Mouse (Mus musculus): Measurements from ENCODE around the gene Dnajc5. TPM values are rescaled to one million over a fixed set of nuclear protein-coding genes. Genes with fewer than 3 reads are reported as not detected.
A peak's percentile ranks its signal among the peaks of the same experiment; 100 is the strongest.

Gene Dnajc5
- polyA plus RNA-seq, 1 experiment from 2014 or later = 97.1 TPM

GRCm38 (mm10) chr2:181580131-181580772 lies 60.0 kb downstream of the Dnajc5 start:
- WGBS = 90% methylated on average over 5 of the region's 5 CpGs
- H3K9ac ChIP-seq (ENCODE audit: low read depth, low read length) = no peak overlapping the region
- no peak for ATAC-seq (ENCODE audit: low FRiP score)
- peaks cover 7% of the 10 kb centered on the region for H3K36me3 ChIP-seq (ENCODE audit: control insufficient read depth, insufficient read depth, low read length)
- 0 out of 2 replicates have a peak, but pooled peaks cover 2% of the 10 kb centered on the region for H3K4me1 ChIP-seq (replicated peaks; ENCODE audit: control insufficient read depth, insufficient read depth, low read length)
- no peak for DNase-seq (ENCODE audit: low spot score)
- H3K4me3 ChIP-seq (ENCODE audit: low read depth, low read length) = peak overlapping the region; percentile 79
- H3K27me3 ChIP-seq (ENCODE audit: control insufficient read depth, insufficient read depth, low read length) = no peaks in the 10 kb centered on the region
- no peak overlapping the region for H3K27ac ChIP-seq (ENCODE audit: low read depth, low read length)
- H3K4me2 ChIP-seq (replicated peaks; ENCODE audit: low read depth, low read length) = peak overlapping the region; percentile 94
- no peaks in the 10 kb centered on the region for H3K9me3 ChIP-seq (ENCODE audit: control insufficient read depth, low read length)

GRCm38 (mm10) chr2:181581016-181581401 lies 60.7 kb downstream of the Dnajc5 start:
- H3K9ac ChIP-seq (ENCODE audit: low read depth, low read length) = peak overlapping the region; percentile 95
- H3K36me3 ChIP-seq (ENCODE audit: control insufficient read depth, insufficient read depth, low read length) = peaks cover 10% of the 10 kb centered on the region
- ATAC-seq (ENCODE audit: low FRiP score) (peak; percentile 76), DNase-seq (ENCODE audit: low spot score) (peak; percentile 94)
- H3K9me3 ChIP-seq (ENCODE audit: control insufficient read depth, low read length) = no peaks in the 10 kb centered on the region
- 0 out of 2 replicates have a peak, but pooled peaks cover 2% of the 10 kb centered on the region for H3K4me1 ChIP-seq (replicated peaks; ENCODE audit: control insufficient read depth, insufficient read depth, low read length)
- H3K27ac ChIP-seq (ENCODE audit: low read depth, low read length) = peak overlapping the region; percentile 84
- peak overlapping the region; percentile 94 for H3K4me2 ChIP-seq (replicated peaks; ENCODE audit: low read depth, low read length)
- H3K4me3 ChIP-seq (ENCODE audit: low read depth, low read length) = peak overlapping the region; percentile 79
- H3K27me3 ChIP-seq (ENCODE audit: control insufficient read depth, insufficient read depth, low read length) = no peaks in the 10 kb centered on the region
- under 1% methylated on average over 11 of the region's 11 CpGs for WGBS

GRCm38 (mm10) chr2:181581402-181582120 lies 61.3 kb downstream of the Dnajc5 start:
- Histone ChIP-seq H3K27ac (ENCODE audit: low read depth, low read length) (peak overlapping the region; percentile 84), H3K9ac (ENCODE audit: low read depth, low read length) (peak overlapping the region; percentile 95), H3K4me2 (replicated peaks; ENCODE audit: low read depth, low read length) (peak overlapping the region; percentile 94), H3K27me3 (ENCODE audit: control insufficient read depth, insufficient read depth, low read length) (no peaks in the 10 kb centered on the region), H3K4me3 (ENCODE audit: low read depth, low read length) (peak overlapping the region; percentile 79), H3K36me3 (ENCODE audit: control insufficient read depth, insufficient read depth, low read length) (peaks cover 12% of the 10 kb centered on the region), H3K9me3 (ENCODE audit: control insufficient read depth, low read length) (no peaks in the 10 kb centered on the region), H3K4me1 (replicated peaks; ENCODE audit: control insufficient read depth, insufficient read depth, low read length) (0 out of 2 replicates have a peak, but pooled peaks cover 2% of the 10 kb centered on the region)
- ATAC-seq (ENCODE audit: low FRiP score) (peak; percentile 86), DNase-seq (ENCODE audit: low spot score) (peak; percentile 87)
- WGBS = under 1% methylated on average over 49 of the region's 49 CpGs

- Histone ChIP-seq H3K27me3 (ENCODE audit: control insufficient read depth, insufficient read depth, low read length) (no peaks in the 10 kb centered on the region), H3K36me3 (ENCODE audit: control insufficient read depth, insufficient read depth, low read length) (peaks cover 12% of the 10 kb centered on the region), H3K4me3 (ENCODE audit: low read depth, low read length) (no peak overlapping the region), H3K4me2 (replicated peaks; ENCODE audit: low read depth, low read length) (no peak overlapping the region), H3K9ac (ENCODE audit: low read depth, low read length) (no peak overlapping the region), H3K4me1 (replicated peaks; ENCODE audit: control insufficient read depth, insufficient read depth, low read length) (0 out of 2 replicates have a peak, but pooled peaks cover 2% of the 10 kb centered on the region), H3K9me3 (ENCODE audit: control insufficient read depth, low read length) (no peaks in the 10 kb centered on the region), H3K27ac (ENCODE audit: low read depth, low read length) (no peak overlapping the region)
- 85% methylated on average over 2 of the region's 2 CpGs for WGBS
- ATAC-seq (ENCODE audit: low FRiP score) (no peak), DNase-seq (ENCODE audit: low spot score) (no peak)
Measured at GRCm38 (mm10) chr2:181582358-181582757, 62.1 kb downstream of the Dnajc5 start.

GRCm38 (mm10) chr2:181582939-181583338 lies 62.7 kb downstream of the Dnajc5 start:
- WGBS = 85% methylated on average over 1 of the region's 1 CpGs
- Histone ChIP-seq H3K27ac (ENCODE audit: low read depth, low read length) (no peak overlapping the region), H3K4me1 (replicated peaks; ENCODE audit: control insufficient read depth, insufficient read depth, low read length) (0 out of 2 replicates have a peak, but pooled peaks cover 2% of the 10 kb centered on the region), H3K27me3 (ENCODE audit: control insufficient read depth, insufficient read depth, low read length) (no peaks in the 10 kb centered on the region), H3K4me2 (replicated peaks; ENCODE audit: low read depth, low read length) (no peak overlapping the region), H3K36me3 (ENCODE audit: control insufficient read depth, insufficient read depth, low read length) (peaks cover 15% of the 10 kb centered on the region), H3K4me3 (ENCODE audit: low read depth, low read length) (no peak overlapping the region), H3K9me3 (ENCODE audit: control insufficient read depth, low read length) (no peaks in the 10 kb centered on the region), H3K9ac (ENCODE audit: low read depth, low read length) (no peak overlapping the region)
- DNase-seq (ENCODE audit: low spot score) = no peak
- ATAC-seq (ENCODE audit: low FRiP score) = no peak

- 90% methylated on average over 3 of the region's 3 CpGs for WGBS
Measured at GRCm38 (mm10) chr2:181583460-181584257, 63.4 kb downstream of the Dnajc5 start.

GRCm38 (mm10) chr2:181584411-181584942 lies 64.2 kb downstream of the Dnajc5 start, which contains the start of gene Uckl1:
TSS of gene Uckl1 (minus strand) at chr2:181584892.
- no peaks in the 10 kb centered on the region for H3K27me3 ChIP-seq (ENCODE audit: control insufficient read depth, insufficient read depth, low read length)
- no peak within 1 kb of the TSS for H3K27ac ChIP-seq (ENCODE audit: low read depth, low read length)
- H3K4me1 ChIP-seq (replicated peaks; ENCODE audit: control insufficient read depth, insufficient read depth, low read length) = 0 out of 2 replicates have a peak, but pooled peaks cover 2% of the 10 kb centered on the region
- no peaks in the 10 kb centered on the region for H3K9me3 ChIP-seq (ENCODE audit: control insufficient read depth, low read length)
- no peak within 1 kb of the TSS for H3K4me2 ChIP-seq (replicated peaks; ENCODE audit: low read depth, low read length)
- WGBS = 88% methylated on average over 4 of the region's 4 CpGs
- no peak for ATAC-seq (ENCODE audit: low FRiP score)
- H3K36me3 ChIP-seq (ENCODE audit: control insufficient read depth, insufficient read depth, low read length) = peaks cover 21% of the 10 kb centered on the region
- no peak within 1 kb of the TSS for H3K4me3 ChIP-seq (ENCODE audit: low read depth, low read length)
- H3K9ac ChIP-seq (ENCODE audit: low read depth, low read length) = no peak within 1 kb of the TSS
- no peak for DNase-seq (ENCODE audit: low spot score)

More at GRCm38 (mm10) chr2:181583460-181584257, 63.4 kb downstream of the Dnajc5 start:
- 0 out of 2 replicates have a peak, but pooled peaks cover 2% of the 10 kb centered on the region for H3K4me1 ChIP-seq (replicated peaks; ENCODE audit: control insufficient read depth, insufficient read depth, low read length)
- no peak overlapping the region for H3K4me2 ChIP-seq (replicated peaks; ENCODE audit: low read depth, low read length)
- H3K4me3 ChIP-seq (ENCODE audit: low read depth, low read length) = no peak overlapping the region
- no peaks in the 10 kb centered on the region for H3K27me3 ChIP-seq (ENCODE audit: control insufficient read depth, insufficient read depth, low read length)
- H3K27ac ChIP-seq (ENCODE audit: low read depth, low read length) = no peak overlapping the region
- H3K9me3 ChIP-seq (ENCODE audit: control insufficient read depth, low read length) = no peaks in the 10 kb centered on the region
- DNase-seq (ENCODE audit: low spot score) = no peak
- ATAC-seq (ENCODE audit: low FRiP score) = no peak
- H3K9ac ChIP-seq (ENCODE audit: low read depth, low read length) = no peak overlapping the region
- H3K36me3 ChIP-seq (ENCODE audit: control insufficient read depth, insufficient read depth, low read length) = peaks cover 16% of the 10 kb centered on the region

- H3K27ac ChIP-seq (ENCODE audit: low read depth, low read length) = no peak overlapping the region
- 82% methylated on average over 5 of the region's 5 CpGs for WGBS
- H3K36me3 ChIP-seq (ENCODE audit: control insufficient read depth, insufficient read depth, low read length) = peaks cover 21% of the 10 kb centered on the region
- no peak overlapping the region for H3K4me2 ChIP-seq (replicated peaks; ENCODE audit: low read depth, low read length)
- no peaks in the 10 kb centered on the region for H3K9me3 ChIP-seq (ENCODE audit: control insufficient read depth, low read length)
- 0 out of 2 replicates have a peak, but pooled peaks cover 1% of the 10 kb centered on the region for H3K4me1 ChIP-seq (replicated peaks; ENCODE audit: control insufficient read depth, insufficient read depth, low read length)
- H3K27me3 ChIP-seq (ENCODE audit: control insufficient read depth, insufficient read depth, low read length) = no peaks in the 10 kb centered on the region
- ATAC-seq (ENCODE audit: low FRiP score) (no peak), DNase-seq (ENCODE audit: low spot score) (no peak)
- H3K9ac ChIP-seq (ENCODE audit: low read depth, low read length) = no peak overlapping the region
- H3K4me3 ChIP-seq (ENCODE audit: low read depth, low read length) = no peak overlapping the region
Measured at GRCm38 (mm10) chr2:181585506-181585905, 65.2 kb downstream of the Dnajc5 start.

Measured in hindbrain, embryonic 11.5 days (tissue).